Comparison of ENCODE assay signal across 29 mouse cellular contexts in the genomic region with DNA sequence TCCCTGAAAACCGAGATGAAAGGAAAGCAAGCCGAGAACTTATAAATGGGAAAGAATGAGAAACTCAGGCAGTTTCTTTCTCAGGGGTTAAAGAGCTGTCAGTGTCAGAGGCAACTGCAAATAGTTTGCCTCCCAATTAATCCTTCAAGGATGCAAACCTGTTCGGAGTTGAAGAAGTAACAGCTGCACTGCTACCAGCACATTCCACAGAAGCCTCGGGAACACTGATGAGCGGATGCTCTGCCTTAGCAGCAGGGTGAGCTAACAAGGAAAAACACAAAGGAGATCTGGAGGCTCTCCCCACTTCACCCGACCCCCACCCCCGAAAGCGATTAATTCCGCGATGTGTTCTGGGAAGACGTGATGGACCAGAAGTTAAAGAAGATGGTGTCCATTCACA.
A peak's percentile ranks its signal among the peaks of the same experiment; 100 is the strongest.
DNase-seq lines count a peak whose midpoint lies in the region; ATAC-seq and TF ChIP-seq lines count a peak whose summit lies in the region.
"Had no signal": no experiment of that assay in that cellular context is flagged by ENCODE, and none has a peak within 500 bp of the region (broad histone marks: within the 10 kb centered on the region; RNA-seq: fewer than 3 reads in every experiment).

No protein-coding gene starts in this region.

- 50% methylated on average over 11 of the region's 11 CpGs for WGBS in kidney, postnatal 0 days
- 35% methylated on average over 11 of the region's 11 CpGs for WGBS in embryonic facial prominence, embryonic 14.5 days

- no peak overlapping the region for H3K4me3 ChIP-seq in kidney, postnatal 0 days (replicated peaks; ENCODE audit: low read depth, low read length)
- no peak overlapping the region for H3K4me3 ChIP-seq in embryonic facial prominence, embryonic 14.5 days (ENCODE audit: low read depth, low read length)
- H3K4me3 ChIP-seq: embryonic facial prominence, embryonic 15.5 days; heart, embryonic 10.5 days; heart, embryonic 15.5 days; hindbrain, embryonic 12.5 days; layer of hippocampus, adult 2 months; lung, embryonic 15.5 days; neural tube, embryonic 12.5 days; stomach, embryonic 15.5 days had no signal

- H3K4me2 ChIP-seq in kidney, postnatal 0 days (ENCODE audit: low read length): no peak overlapping the region
- no peak overlapping the region for H3K4me2 ChIP-seq in embryonic facial prominence, embryonic 14.5 days (ENCODE audit: low read depth, low read length)
- H3K4me2 ChIP-seq: embryonic facial prominence, embryonic 15.5 days; heart, embryonic 15.5 days; hindbrain, embryonic 12.5 days; liver, embryonic 11.5 days; lung, embryonic 15.5 days; midbrain, embryonic 11.5 days; neural tube, embryonic 12.5 days; stomach, embryonic 15.5 days had no signal

- H3K4me1 ChIP-seq in kidney, postnatal 0 days (replicated peaks; ENCODE audit: insufficient read depth, low read length): no peaks in the 10 kb centered on the region
- no peaks in the 10 kb centered on the region for H3K4me1 ChIP-seq in embryonic facial prominence, embryonic 14.5 days (ENCODE audit: control insufficient read depth, insufficient read depth, low read length)
- H3K4me1 ChIP-seq: heart, embryonic 10.5 days; neural tube, embryonic 12.5 days had no signal

- H3K27me3 ChIP-seq in kidney, postnatal 0 days (ENCODE audit: insufficient read depth, low read length): no peaks in the 10 kb centered on the region
- no peaks in the 10 kb centered on the region for H3K27me3 ChIP-seq in embryonic facial prominence, embryonic 14.5 days (replicated peaks; ENCODE audit: control insufficient read depth, insufficient read depth, low read length)
- H3K27me3 ChIP-seq: CH12.LX; embryonic facial prominence, embryonic 15.5 days; heart, embryonic 15.5 days; hindbrain, embryonic 12.5 days; lung, embryonic 15.5 days; neural tube, embryonic 12.5 days; stomach, embryonic 15.5 days had no signal

- no peak overlapping the region for H3K9ac ChIP-seq in kidney, postnatal 0 days (ENCODE audit: low read depth, low read length)
- no peak overlapping the region for H3K9ac ChIP-seq in embryonic facial prominence, embryonic 14.5 days (ENCODE audit: low read depth, low read length)
- H3K9ac ChIP-seq: embryonic facial prominence, embryonic 15.5 days; heart, embryonic 15.5 days; hindbrain, embryonic 12.5 days; lung, embryonic 15.5 days; neural tube, embryonic 12.5 days; stomach, embryonic 15.5 days had no signal

- TF ChIP-seq CTCF in kidney, postnatal 0 days (IDR thresholded peaks at IDR 0.05; ENCODE audit: low read depth): no peak

- no peaks in the 10 kb centered on the region for H3K9me3 ChIP-seq in kidney, postnatal 0 days (replicated peaks; ENCODE audit: low read length)
- H3K9me3 ChIP-seq in embryonic facial prominence, embryonic 14.5 days (ENCODE audit: control insufficient read depth, low read length): no peaks in the 10 kb centered on the region
- H3K9me3 ChIP-seq: embryonic facial prominence, embryonic 15.5 days; G1E; heart, embryonic 10.5 days; heart, embryonic 15.5 days; hindbrain, embryonic 12.5 days; lung, embryonic 15.5 days; neural tube, embryonic 12.5 days; stomach, embryonic 15.5 days had no signal

- no peaks in the 10 kb centered on the region for H3K36me3 ChIP-seq in kidney, postnatal 0 days (ENCODE audit: insufficient read depth, low read length)
- no peaks in the 10 kb centered on the region for H3K36me3 ChIP-seq in embryonic facial prominence, embryonic 14.5 days (ENCODE audit: control insufficient read depth, insufficient read depth, low read length)
- H3K36me3 ChIP-seq: embryonic facial prominence, embryonic 15.5 days; G1E; heart, embryonic 10.5 days; heart, embryonic 15.5 days; hindbrain, embryonic 12.5 days; lung, embryonic 15.5 days; neural tube, embryonic 12.5 days; stomach, embryonic 15.5 days had no signal

- peak; percentile 20 for DNase-seq in embryo, embryonic 10 days (ENCODE audit: low spot score)
- DNase-seq in embryo, embryonic 9.5 days (ENCODE audit: extremely low spot score): no peak
- DNase-seq in kidney, postnatal 0 days (ENCODE audit: low spot score): peak; percentile 38
- DNase-seq in kidney, adult 8-10 months: no peak
- DNase-seq in embryonic facial prominence, embryonic 14.5 days (ENCODE audit: low spot score): peak; percentile 74
- DNase-seq in mesoderm, embryonic 11.5 days (ENCODE audit: low read depth, low spot score): peak; percentile 33
- no peak for DNase-seq in urinary bladder, adult 2 months (ENCODE audit: low spot score)
- no peak for DNase-seq in layer of hippocampus, postnatal 36 days
- DNase-seq: adrenal gland, postnatal 14 days; cerebellum, adult 11-12 months; cerebellum, postnatal 10 days; gastrocnemius, postnatal 14 days; heart, postnatal 36 days; kidney, postnatal 25 days had no signal

- H3K27ac ChIP-seq in kidney, postnatal 0 days: no peak overlapping the region
- no peak overlapping the region for H3K27ac ChIP-seq in embryonic facial prominence, embryonic 14.5 days (replicated peaks; ENCODE audit: low read depth, low read length)
- H3K27ac ChIP-seq: embryonic facial prominence, embryonic 15.5 days; heart, embryonic 10.5 days; heart, embryonic 15.5 days; hindbrain, embryonic 12.5 days; hindbrain, postnatal 0 days; layer of hippocampus, adult 2 months; lung, embryonic 15.5 days; neural tube, embryonic 12.5 days; stomach, embryonic 15.5 days had no signal

- no peak for ATAC-seq in kidney, postnatal 0 days (replicated peaks; ENCODE audit: low FRiP score, low read depth)
- peak; percentile 65 for ATAC-seq in embryonic facial prominence, embryonic 14.5 days (ENCODE audit: low read depth)
- ATAC-seq: hindbrain, postnatal 0 days; intestine, embryonic 16.5 days; midbrain, embryonic 16.5 days had no signal

Comparison
In these comparisons a context has a peak if more than half of its experiments do, and no peak if none do; other contexts are left out.
1. DNase-seq: peak in embryo, embryonic 10 days (single experiment), kidney, postnatal 0 days (single experiment), embryonic facial prominence, embryonic 14.5 days (single experiment) and mesoderm, embryonic 11.5 days (single experiment); none in embryo, embryonic 9.5 days (single experiment), kidney, adult 8-10 months (0 of 2), urinary bladder, adult 2 months (single experiment) and layer of hippocampus, postnatal 36 days (0 of 2).